In genomic region chr5:113902017-113902416, GRCm38 (mm10) we compare ENCODE assay signal across 12 mouse cellular contexts. TPM values are rescaled to one million over a fixed set of nuclear protein-coding genes. Genes with fewer than 3 reads are reported as not detected.
DNase-seq lines count a peak whose midpoint lies in the region; ATAC-seq and TF ChIP-seq lines count a peak whose summit lies in the region.
"Had no signal": no experiment of that assay in that cellular context is flagged by ENCODE, and none has a peak within 500 bp of the region (broad histone marks: within the 10 kb centered on the region; RNA-seq: fewer than 3 reads in every experiment).

No protein-coding gene starts in this region.

- TF ChIP-seq CTCF in forebrain, postnatal 0 days (IDR thresholded peaks at IDR 0.05; ENCODE audit: low read depth), result no peak
- no peak for TF ChIP-seq CTCF in liver, postnatal 0 days (IDR thresholded peaks at IDR 0.05; ENCODE audit: low read depth)

- peaks cover 78% of the 10 kb centered on the region for H3K4me1 ChIP-seq in forebrain, embryonic 12.5 days
- peaks cover 23% of the 10 kb centered on the region; the same call in 1 of the 2 replicates for H3K4me1 ChIP-seq in forebrain, postnatal 0 days (ENCODE audit: insufficient read depth)
- peaks cover 77% of the 10 kb centered on the region for H3K4me1 ChIP-seq in lung, embryonic 16.5 days (replicated peaks; ENCODE audit: control insufficient read depth, insufficient read depth, low read length)
- H3K4me1 ChIP-seq in forebrain, embryonic 14.5 days (ENCODE audit: control insufficient read depth, insufficient read depth, low read length), result peaks cover 46% of the 10 kb centered on the region
- H3K4me1 ChIP-seq in liver, postnatal 0 days (ENCODE audit: insufficient read depth), result peaks cover 36% of the 10 kb centered on the region

- DNase-seq in forebrain, postnatal 0 days, result no peak
- DNase-seq in lung, adult 18-20 months, result no peak
- no peak for DNase-seq in forebrain, embryonic 14.5 days (ENCODE audit: low spot score)
- no peak for DNase-seq in liver, postnatal 0 days
- DNase-seq in kidney, postnatal 25 days, result no peak
- DNase-seq in left cerebral cortex, postnatal 14 days (ENCODE audit: low spot score in 2 of 2), result no peak
- DNase-seq: heart, adult 11 months; retina, postnatal 1 day had no signal

- H3K27me3 ChIP-seq in forebrain, embryonic 12.5 days, result no peaks in the 10 kb centered on the region
- no peaks in the 10 kb centered on the region for H3K27me3 ChIP-seq in forebrain, postnatal 0 days (ENCODE audit: insufficient read depth, low read length)
- no peaks in the 10 kb centered on the region for H3K27me3 ChIP-seq in lung, embryonic 16.5 days (ENCODE audit: control insufficient read depth, insufficient read depth, low read depth, low read length)
- H3K27me3 ChIP-seq in forebrain, embryonic 14.5 days (replicated peaks; ENCODE audit: control insufficient read depth, insufficient read depth, low read length), result no peaks in the 10 kb centered on the region
- no peaks in the 10 kb centered on the region for H3K27me3 ChIP-seq in liver, postnatal 0 days (ENCODE audit: insufficient read depth, low read length)
- H3K27me3 ChIP-seq: Patski had no signal

- intact Hi-C loops in left cerebral cortex, postnatal 14 days (cut with DNase I), result loop anchor here (10.0 kb wide), 1 partner anchor 47 kb away; no protein-coding TSS in a partner anchor

- peak overlapping the region; percentile 47 for H3K27ac ChIP-seq in forebrain, embryonic 12.5 days
- H3K27ac ChIP-seq in forebrain, postnatal 0 days (ENCODE audit: low read depth, low read length), result no peak overlapping the region
- peak overlapping the region; percentile 72; the same call in 1 of the 2 replicates for H3K27ac ChIP-seq in lung, embryonic 16.5 days (ENCODE audit: low read length)
- peak overlapping the region; percentile 35; the same call in 1 of the 2 replicates for H3K27ac ChIP-seq in forebrain, embryonic 14.5 days (ENCODE audit: low read depth, low read length)
- H3K27ac ChIP-seq in liver, postnatal 0 days (ENCODE audit: low read depth), result no peak overlapping the region

- no peak overlapping the region for H3K9ac ChIP-seq in forebrain, embryonic 12.5 days
- no peak overlapping the region for H3K9ac ChIP-seq in forebrain, postnatal 0 days
- H3K9ac ChIP-seq in lung, embryonic 16.5 days (ENCODE audit: low read length), result no peak overlapping the region
- H3K9ac ChIP-seq in forebrain, embryonic 14.5 days (ENCODE audit: low read length), result no peak overlapping the region; the same call in 1 of the 2 replicates
- no peak overlapping the region for H3K9ac ChIP-seq in liver, postnatal 0 days (replicated peaks)

- no peak overlapping the region for H3K4me3 ChIP-seq in forebrain, embryonic 12.5 days (replicated peaks)
- no peak overlapping the region for H3K4me3 ChIP-seq in forebrain, postnatal 0 days (ENCODE audit: low read depth, low read length)
- no peak overlapping the region for H3K4me3 ChIP-seq in lung, embryonic 16.5 days (ENCODE audit: low read length)
- H3K4me3 ChIP-seq in forebrain, embryonic 14.5 days (ENCODE audit: low read depth, low read length), result no peak overlapping the region
- no peak overlapping the region for H3K4me3 ChIP-seq in liver, postnatal 0 days (ENCODE audit: low read depth, low read length)

- peak; percentile 39 for TF ChIP-seq EP300 in liver, postnatal 0 days (IDR thresholded peaks at IDR 0.05; ENCODE audit: low read depth)

- no peaks in the 10 kb centered on the region for H3K36me3 ChIP-seq in forebrain, embryonic 12.5 days (replicated peaks)
- no peaks in the 10 kb centered on the region for H3K36me3 ChIP-seq in forebrain, postnatal 0 days (ENCODE audit: insufficient read depth)
- no peaks in the 10 kb centered on the region for H3K36me3 ChIP-seq in lung, embryonic 16.5 days (ENCODE audit: control insufficient read depth, insufficient read depth, low read length)
- no peaks in the 10 kb centered on the region for H3K36me3 ChIP-seq in forebrain, embryonic 14.5 days (ENCODE audit: control insufficient read depth, insufficient read depth, low read length)
- no peaks in the 10 kb centered on the region for H3K36me3 ChIP-seq in liver, postnatal 0 days (replicated peaks; ENCODE audit: insufficient read depth, low read length)

- no peak for ATAC-seq in forebrain, embryonic 12.5 days (ENCODE audit: low FRiP score)
- no peak for ATAC-seq in forebrain, postnatal 0 days
- no peak for ATAC-seq in lung, embryonic 16.5 days (ENCODE audit: low read depth)
- ATAC-seq in forebrain, embryonic 14.5 days, result no peak
- ATAC-seq in liver, postnatal 0 days, result peak; percentile 71
- ATAC-seq: midbrain, embryonic 16.5 days had no signal

- no peaks in the 10 kb centered on the region for H3K9me3 ChIP-seq in forebrain, embryonic 12.5 days
- H3K9me3 ChIP-seq in forebrain, postnatal 0 days (ENCODE audit: low read length), result no peaks in the 10 kb centered on the region
- H3K9me3 ChIP-seq in lung, embryonic 16.5 days (ENCODE audit: control insufficient read depth, low read length), result no peaks in the 10 kb centered on the region
- no peaks in the 10 kb centered on the region for H3K9me3 ChIP-seq in forebrain, embryonic 14.5 days (replicated peaks; ENCODE audit: control insufficient read depth, low read length)
- H3K9me3 ChIP-seq in liver, postnatal 0 days (ENCODE audit: low read length), result no peaks in the 10 kb centered on the region

- H3K4me2 ChIP-seq in forebrain, embryonic 12.5 days, result no peak overlapping the region
- no peak overlapping the region for H3K4me2 ChIP-seq in forebrain, postnatal 0 days (ENCODE audit: low read depth)
- H3K4me2 ChIP-seq in lung, embryonic 16.5 days (ENCODE audit: low read depth, low read length), result no peak overlapping the region
- H3K4me2 ChIP-seq in forebrain, embryonic 14.5 days (ENCODE audit: low read length), result no peak overlapping the region
- H3K4me2 ChIP-seq in liver, postnatal 0 days (ENCODE audit: low read depth, low read length), result no peak overlapping the region

- 78% methylated on average over 6 of the region's 6 CpGs for WGBS in forebrain, embryonic 12.5 days
- 61% methylated on average over 6 of the region's 6 CpGs for WGBS in forebrain, postnatal 0 days
- 44% methylated on average over 6 of the region's 6 CpGs for WGBS in lung, embryonic 16.5 days
- 74% methylated on average over 6 of the region's 6 CpGs for WGBS in forebrain, embryonic 14.5 days
- 53% methylated on average over 6 of the region's 6 CpGs for WGBS in liver, postnatal 0 days (ENCODE audit: insufficient replicate concordance)

RNA-seq across cellular contexts. Expression of gene Coro1c, which starts 6.5 kb away (rescaled TPM):
- 256 and 277 TPM in 2 replicates for polyA plus RNA-seq in forebrain, embryonic 12.5 days (2016; fragmentation: Nextera tagmentation; extraction: Ambion mirVana)
- total RNA-seq in forebrain, postnatal 0 days (2014; rRNA removed), result 159 and 178 TPM in 2 replicates
- polyA plus RNA-seq in forebrain, postnatal 0 days (2015; fragmentation: Nextera tagmentation; extraction: Ambion mirVana), result 148 and 167 TPM in 2 replicates
- 131 and 138 TPM in 2 replicates for polyA plus RNA-seq in lung, embryonic 16.5 days (2015; fragmentation: Nextera tagmentation; extraction: Ambion mirVana)
- 169 and 193 TPM in 2 replicates for polyA plus RNA-seq in forebrain, embryonic 14.5 days (2014; fragmentation: Nextera tagmentation; extraction: Ambion mirVana)
- 23.6 and 27.6 TPM in 2 replicates for polyA plus RNA-seq in liver, postnatal 0 days (2015; fragmentation: Nextera tagmentation; extraction: Ambion mirVana)
- total RNA-seq in left cerebral cortex, postnatal 14 days (2021), result 100 to 1,000 TPM in 1 of 2 experiments, 10 to 100 TPM in 1; 97.7 to 102 TPM

Comparison
In these comparisons a context has a peak if more than half of its experiments do, and no peak if none do; other contexts are left out.
1. H3K27ac ChIP-seq: peak in forebrain, embryonic 12.5 days (single experiment), lung, embryonic 16.5 days (single experiment) and forebrain, embryonic 14.5 days (single experiment); none in forebrain, postnatal 0 days (single experiment) and liver, postnatal 0 days (single experiment).